Mouse (Mus musculus) heart, adult 2 months (tissue): Measurements from ENCODE around the gene Itgb5. TPM values are rescaled to one million over a fixed set of nuclear protein-coding genes. Genes with fewer than 3 reads are reported as not detected.

Source experiments
- DNase-seq, 2 experiments: peaks; one replicate each; pipeline ENCODE4 v3.0.0; 2021
- H3K27ac ChIP-seq: fragments of 200-600 bp; 2 replicates; pipeline ENCODE4 v1.8.1; 2022
- H3K27me3 ChIP-seq: fragments of 200-500 bp; 2 replicates; pipeline ENCODE4 v1.6.1; 2012; ENCODE audit warnings: mild to moderate bottlenecking, low read length, inconsistent platforms, mixed read lengths; ENCODE audit not compliant: control insufficient read depth, insufficient read depth
- H3K36me3 ChIP-seq: fragments of 200-500 bp; 2 replicates; pipeline ENCODE4 v1.6.1; 2012; ENCODE audit warnings: low read length, inconsistent platforms; ENCODE audit not compliant: control insufficient read depth, insufficient read depth
- H3K4me1 ChIP-seq: fragments of 200-500 bp; 2 replicates; pipeline ENCODE4 v1.6.1; 2011; ENCODE audit warnings: low read length; ENCODE audit not compliant: control insufficient read depth, insufficient read depth
- H3K4me3 ChIP-seq: fragments of 200-600 bp; 2 replicates; pipeline ENCODE4 v1.8.1; 2022
- H3K79me2 ChIP-seq: fragments of 200-500 bp; replicated peaks from 2 replicates; pipeline ENCODE4 v1.6.1; 2012; ENCODE audit warnings: mild to moderate bottlenecking, inconsistent platforms, low read length, moderate library complexity, mixed read lengths; ENCODE audit not compliant: control insufficient read depth, insufficient read depth
- H3K9ac ChIP-seq: fragments of 200-500 bp; 2 replicates; pipeline ENCODE4 v1.6.1; 2012; ENCODE audit warnings: low read depth, mild to moderate bottlenecking, control low read depth, inconsistent platforms, low read length, mixed read lengths
- CTCF ChIP-seq: fragments of 200-600 bp; IDR thresholded peaks from 2 replicates; pipeline ENCODE4 v1.8.1; 2022; ENCODE audit warnings: antibody characterized with exemption, mild to moderate bottlenecking, moderate library complexity
- EP300 ChIP-seq: fragments of 200-500 bp; IDR thresholded peaks from 2 replicates; pipeline ENCODE4 v1.6.1; 2011; ENCODE audit warnings: low read depth, low read length, control low read depth; ENCODE audit not compliant: insufficient read depth
- POLR2A ChIP-seq: fragments of 200-500 bp; IDR thresholded peaks from 2 replicates; pipeline ENCODE4 v1.6.1; 2011; ENCODE audit warnings: mild to moderate bottlenecking, low read depth, low read length, control low read depth; ENCODE audit not compliant: insufficient read depth
- WGBS: fragments of 180-500 bp; shearing (Covaris S2); methylation state at CpG from one replicate; pipeline ENCODE4 v1.1.7; 2018; 5-methylcytosine and 5-hydroxymethylcytosine counted together
- intact Hi-C: fragments of 180-260 bp; cut with DNase I; formaldehyde crosslinking; loops from one replicate; pipeline ENCODE4 v1.15.1; 2025
- polyA plus RNA-seq: library from polyadenylated mRNA; depleted of rRNA; stranded (reverse); fragments of >200 nt; gene quantifications from 2 replicates; pipeline ENCODE4 v1.2.3, GENCODE M21; 2012
- total RNA-seq, 2 experiments: library from RNA; stranded (reverse); gene quantifications; 2 replicates each; pipeline ENCODE4 v1.2.3; 2021

Itgb5 gene
- total and polyA plus RNA-seq, 3 experiments: 83.2 to 95.7 (median 95.3) TPM

- no peak for DNase-seq
- intact Hi-C loops: no loop called here
These were observed 66.2 kb downstream of the Itgb5 start for GRCm38 (mm10) chr16:33895690-33896089.

GRCm38 (mm10) chr16:33896801-33897200 lies 67.3 kb downstream of the Itgb5 start:
- DNase-seq: no peak
- no peaks in the 10 kb centered on the region for H3K27me3 ChIP-seq
- H3K27ac ChIP-seq: no peak overlapping the region
- TF ChIP-seq CTCF (no peak), EP300 (no peak), POLR2A (no peak)
- H3K4me1 ChIP-seq: peaks cover 12% of the 10 kb centered on the region
- H3K36me3 ChIP-seq: no peaks in the 10 kb centered on the region; the same call in none of the 2 replicates
- no peak overlapping the region for H3K9ac ChIP-seq
- intact Hi-C loops: no loop called here
- no peaks in the 10 kb centered on the region for H3K79me2 ChIP-seq
- 94% methylated on average over 7 of the region's 7 CpGs for WGBS
- H3K4me3 ChIP-seq: no peak overlapping the region

More at GRCm38 (mm10) chr16:33895690-33896089, 66.2 kb downstream of the Itgb5 start:
- WGBS: 51% methylated on average over 7 of the region's 7 CpGs
- H3K4me1 ChIP-seq: peaks cover 18% of the 10 kb centered on the region
- H3K4me3 ChIP-seq: no peak overlapping the region
- H3K36me3 ChIP-seq: no peaks in the 10 kb centered on the region; the same call in none of the 2 replicates
- peak overlapping the region; percentile 31 for H3K27ac ChIP-seq
- no peak overlapping the region for H3K9ac ChIP-seq
- no peaks in the 10 kb centered on the region for H3K79me2 ChIP-seq
- TF ChIP-seq EP300 (no peak), POLR2A (no peak), CTCF (no peak)
- no peaks in the 10 kb centered on the region for H3K27me3 ChIP-seq

- Histone ChIP-seq H3K4me1 (no peaks in the 10 kb centered on the region), H3K36me3 (no peaks in the 10 kb centered on the region), H3K79me2 (no peaks in the 10 kb centered on the region; the same call in 1 of the 2 replicates), H3K27ac (no peak overlapping the region), H3K27me3 (no peaks in the 10 kb centered on the region), H3K4me3 (no peak overlapping the region), H3K9ac (no peak overlapping the region)
- DNase-seq: no peak
- intact Hi-C loops: no loop called here
- TF ChIP-seq POLR2A: no peak
- no peak for TF ChIP-seq CTCF
- no peak for TF ChIP-seq EP300
- 70% methylated on average over 11 of the region's 11 CpGs for WGBS
These were observed 74.4 kb downstream of the Itgb5 start for GRCm38 (mm10) chr16:33903664-33904441.

DNA sequence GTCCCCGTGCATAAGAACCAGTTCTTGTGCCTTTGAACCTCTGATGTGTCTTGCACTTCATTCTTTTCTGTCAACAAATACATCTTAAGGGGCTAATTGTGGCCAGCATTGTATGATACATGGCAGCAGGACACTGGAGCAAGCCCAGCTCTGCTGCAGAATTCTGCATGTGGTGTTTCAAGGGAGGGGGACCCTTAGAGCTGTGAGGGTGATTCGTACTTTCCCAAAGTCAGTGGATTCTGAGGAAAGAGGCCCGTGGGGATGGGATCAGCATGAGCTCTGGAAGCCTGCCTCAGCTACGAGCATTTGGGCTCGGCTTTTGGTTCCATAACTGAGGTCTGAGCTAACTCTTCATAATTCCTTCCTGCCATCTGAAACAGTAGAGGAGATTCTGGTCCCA lies 75.1 kb downstream of the Itgb5 start:
- Histone ChIP-seq H3K27me3 (no peaks in the 10 kb centered on the region), H3K9ac (no peak overlapping the region), H3K27ac (no peak overlapping the region), H3K4me3 (no peak overlapping the region), H3K36me3 (no peaks in the 10 kb centered on the region), H3K4me1 (no peaks in the 10 kb centered on the region), H3K79me2 (no peaks in the 10 kb centered on the region; the same call in 1 of the 2 replicates)
- no peak for TF ChIP-seq POLR2A
- no peak for TF ChIP-seq CTCF
- no peak for TF ChIP-seq EP300
- no peak for DNase-seq
- 66% methylated on average over 5 of the region's 5 CpGs for WGBS
- intact Hi-C loops: no loop called here

DNA sequence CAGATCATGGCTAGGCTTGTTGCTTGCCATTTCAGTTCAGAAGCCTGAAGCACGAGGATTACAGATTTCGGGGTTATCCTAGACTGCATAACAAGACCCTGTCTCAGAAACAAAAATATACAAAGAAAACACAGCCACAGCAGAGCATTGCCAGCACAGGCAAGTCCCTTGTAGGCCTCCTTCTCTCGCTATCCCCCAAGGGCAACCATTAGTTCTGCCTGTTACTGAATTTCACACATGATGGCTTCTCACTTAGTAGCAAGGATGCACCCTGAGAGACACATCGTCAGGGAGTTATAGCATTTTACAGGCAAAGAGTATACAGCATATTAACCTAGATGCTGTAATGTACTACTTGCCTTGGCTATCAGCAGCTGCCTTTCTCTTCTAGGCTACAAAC lies 78.8 kb downstream of the Itgb5 start:
- DNase-seq: no peak
- Histone ChIP-seq H3K27me3 (no peaks in the 10 kb centered on the region), H3K4me3 (no peak overlapping the region), H3K27ac (no peak overlapping the region), H3K36me3 (peaks cover 9% of the 10 kb centered on the region), H3K4me1 (peaks cover 4% of the 10 kb centered on the region), H3K79me2 (no peaks in the 10 kb centered on the region), H3K9ac (no peak overlapping the region)
- TF ChIP-seq POLR2A: no peak
- 86% methylated on average over 4 of the region's 4 CpGs for WGBS
- intact Hi-C loops: no loop called here

- H3K4me3 ChIP-seq: no peak overlapping the region
- H3K79me2 ChIP-seq: no peaks in the 10 kb centered on the region
- TF ChIP-seq CTCF (no peak), EP300 (no peak), POLR2A (no peak)
- peaks cover 25% of the 10 kb centered on the region for H3K4me1 ChIP-seq
- H3K36me3 ChIP-seq: peaks cover 13% of the 10 kb centered on the region
- H3K27ac ChIP-seq: no peak overlapping the region
- no peaks in the 10 kb centered on the region for H3K27me3 ChIP-seq
- intact Hi-C loops: no loop called here
- WGBS: 44% methylated on average over 4 of the region's 4 CpGs
- H3K9ac ChIP-seq: no peak overlapping the region
- DNase-seq: peak in 1 of 2 experiments; percentile 17
These were observed 85.5 kb downstream of the Itgb5 start for GRCm38 (mm10) chr16:33914997-33915396.
